Mouse (Mus musculus): ENCODE results near the gene Tas2r115. TPM values are rescaled to one million over a fixed set of nuclear protein-coding genes. Genes with fewer than 3 reads are reported as not detected.

The Tas2r115 gene
- total and polyA plus RNA-seq, 3 experiments, result not detected

DNA sequence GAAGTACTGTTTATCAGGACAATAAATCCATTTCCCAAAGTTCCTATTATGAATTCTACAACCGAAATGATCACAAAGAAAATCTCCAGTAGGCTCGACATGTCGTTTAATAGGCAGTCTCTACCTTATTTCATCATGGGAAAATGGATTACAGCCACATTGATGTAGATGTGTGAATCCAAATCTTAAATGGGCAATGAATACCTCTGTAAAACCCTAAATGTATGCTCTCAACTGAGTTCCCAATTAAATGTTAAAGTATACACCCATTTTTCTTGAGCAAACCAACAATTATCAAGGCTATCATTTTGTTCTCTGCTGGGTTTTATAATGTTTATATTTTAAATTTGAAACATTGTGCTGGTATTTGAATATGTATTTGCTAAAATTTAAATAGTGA lies 26.0 kb downstream of the Tas2r115 start, which contains the start of gene Tas2r122:
TSS of gene Tas2r122 (minus strand) at position 101 of the 400 bp plus-strand sequence.
- DNase-seq (ENCODE audit: low read depth, low spot score), result no peak
- TF ChIP-seq USF1 (IDR thresholded peaks at IDR 0.05; ENCODE audit: low read depth, low read length) (no peak), RCOR1 (IDR thresholded peaks at IDR 0.05; ENCODE audit: low read depth, low read length) (no peak), GATA1 (IDR thresholded peaks at IDR 0.05; ENCODE audit: low read depth, low read length) (no peak), ZNF384 (IDR thresholded peaks at IDR 0.05; ENCODE audit: low read depth, low read length) (no peak), NRF1 (IDR thresholded peaks at IDR 0.05; ENCODE audit: insufficient read depth, low read depth, low read length, poor library complexity, severe bottlenecking) (no peak), CHD2 (IDR thresholded peaks at IDR 0.05; ENCODE audit: low read length) (no peak), MAX (IDR thresholded peaks at IDR 0.05; ENCODE audit: low read length) (no peak), ZMIZ1 (IDR thresholded peaks at IDR 0.05; ENCODE audit: low read depth, low read length) (no peak), MAFK (IDR thresholded peaks at IDR 0.05; ENCODE audit: borderline replicate concordance, low read depth, low read length) (no peak), RAD21 (IDR thresholded peaks at IDR 0.05; ENCODE audit: low read depth, low read length) (no peak), POLR2AphosphoS5 (IDR thresholded peaks at IDR 0.05; ENCODE audit: borderline replicate concordance, low read depth, low read length) (no peak), E2F4 (IDR thresholded peaks at IDR 0.05; ENCODE audit: borderline replicate concordance, low read depth, low read length) (no peak), USF2 (IDR thresholded peaks at IDR 0.05; ENCODE audit: borderline replicate concordance in 1 of 2, insufficient read depth in 1 of 2, low read depth in 1 of 2, low read length in 2 of 2) (no peak), GABPA (IDR thresholded peaks at IDR 0.05; ENCODE audit: low read depth, low read length) (no peak), TCF12 (IDR thresholded peaks at IDR 0.05; ENCODE audit: low read depth, low read length) (no peak), ZC3H11A (IDR thresholded peaks at IDR 0.05; ENCODE audit: low read depth, low read length) (no peak), CTCF (IDR thresholded peaks at IDR 0.05 in 2 of 3, conservative IDR thresholded peaks at IDR 0.05 in 1 of 3; ENCODE audit: control insufficient read depth in 1 of 3, insufficient read depth in 1 of 3, low read depth in 2 of 3, low read length in 3 of 3, poor library complexity in 1 of 3, severe bottlenecking in 1 of 3) (no peak)
- H3K27ac ChIP-seq (ENCODE audit: control insufficient read depth, low read depth, low read length), result no peak within 1 kb of the TSS
- no peaks in the 10 kb centered on the region for H3K36me3 ChIP-seq (ENCODE audit: control insufficient read depth in 1 of 2, insufficient read depth in 2 of 2, low read length in 2 of 2)
- H3K27me3 ChIP-seq (ENCODE audit: control insufficient read depth in 1 of 2, insufficient read depth in 2 of 2, low read length in 2 of 2), result no peaks in the 10 kb centered on the region
- H3K9me3 ChIP-seq (replicated peaks; ENCODE audit: insufficient read depth, low read length), result no peaks in the 10 kb centered on the region
- no peak within 1 kb of the TSS for H3K4me3 ChIP-seq (ENCODE audit: control insufficient read depth in 1 of 2, insufficient read depth in 1 of 2, low read depth in 2 of 2, low read length in 2 of 2)
- no peaks in the 10 kb centered on the region for H3K4me1 ChIP-seq (ENCODE audit: control insufficient read depth in 1 of 2, insufficient read depth in 2 of 2, low read length in 2 of 2)
- no peak within 1 kb of the TSS for H3K9ac ChIP-seq (ENCODE audit: control insufficient read depth, low read depth, low read length, poor library complexity, severe bottlenecking)
- H3K79me2 ChIP-seq (ENCODE audit: control insufficient read depth, insufficient read depth, low read length, poor library complexity), result no peaks in the 10 kb centered on the region

DNA sequence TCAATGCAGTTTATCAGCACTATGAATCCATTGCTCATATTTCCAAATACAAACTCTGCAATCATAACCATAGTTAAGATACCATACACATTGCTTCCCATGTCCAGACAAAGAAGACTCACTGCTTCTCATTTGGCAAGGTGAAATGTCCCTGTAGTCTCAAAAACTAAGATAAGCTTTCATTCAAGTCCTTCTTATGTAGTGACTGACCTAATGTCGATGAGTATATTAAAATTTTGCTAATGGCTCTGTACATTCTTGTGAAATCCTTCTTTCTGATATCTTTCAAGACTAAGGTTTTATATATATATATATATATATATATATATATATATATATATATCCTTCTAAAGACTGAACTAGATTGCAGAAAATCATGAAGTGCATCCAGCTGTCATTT lies 36.9 kb downstream of the Tas2r115 start, which contains the start of gene Tas2r121:
TSS of gene Tas2r121 (minus strand) at position 101 of the 400 bp plus-strand sequence.
- Histone ChIP-seq H3K9me3 (replicated peaks; ENCODE audit: insufficient read depth, low read length) (no peaks in the 10 kb centered on the region), H3K36me3 (ENCODE audit: control insufficient read depth in 1 of 2, insufficient read depth in 2 of 2, low read length in 2 of 2) (no peaks in the 10 kb centered on the region), H3K9ac (ENCODE audit: control insufficient read depth, low read depth, low read length, poor library complexity, severe bottlenecking) (no peak within 1 kb of the TSS), H3K27ac (ENCODE audit: control insufficient read depth, low read depth, low read length) (no peak within 1 kb of the TSS), H3K79me2 (ENCODE audit: control insufficient read depth, insufficient read depth, low read length, poor library complexity) (no peaks in the 10 kb centered on the region), H3K4me3 (ENCODE audit: control insufficient read depth in 1 of 2, insufficient read depth in 1 of 2, low read depth in 2 of 2, low read length in 2 of 2) (no peak within 1 kb of the TSS), H3K27me3 (ENCODE audit: control insufficient read depth in 1 of 2, insufficient read depth in 2 of 2, low read length in 2 of 2) (no peaks in the 10 kb centered on the region), H3K4me1 (ENCODE audit: control insufficient read depth in 1 of 2, insufficient read depth in 2 of 2, low read length in 2 of 2) (no peaks in the 10 kb centered on the region)
- no peak for DNase-seq (ENCODE audit: low read depth, low spot score)
- TF ChIP-seq MXI1 (IDR thresholded peaks at IDR 0.05; ENCODE audit: low read depth, low read length), result no peak
- no peak for TF ChIP-seq MYB (IDR thresholded peaks at IDR 0.05; ENCODE audit: low read depth, low read length)
- TF ChIP-seq TCF12 (IDR thresholded peaks at IDR 0.05; ENCODE audit: low read depth, low read length), result no peak
- no peak for TF ChIP-seq MYC (IDR thresholded peaks at IDR 0.05; ENCODE audit: low read depth, low read length)
- no peak for TF ChIP-seq RCOR1 (IDR thresholded peaks at IDR 0.05; ENCODE audit: low read depth, low read length)
- TF ChIP-seq RAD21 (IDR thresholded peaks at IDR 0.05; ENCODE audit: low read depth, low read length), result no peak
- TF ChIP-seq TBP (IDR thresholded peaks at IDR 0.05; ENCODE audit: low read depth, low read length), result no peak
- TF ChIP-seq ZNF384 (IDR thresholded peaks at IDR 0.05; ENCODE audit: low read depth, low read length), result no peak
- TF ChIP-seq HCFC1 (IDR thresholded peaks at IDR 0.05; ENCODE audit: low read depth, low read length), result no peak
- TF ChIP-seq EP300 (IDR thresholded peaks at IDR 0.05; ENCODE audit: low read depth in 1 of 2, low read length in 2 of 2), result no peak
- TF ChIP-seq USF2 (IDR thresholded peaks at IDR 0.05; ENCODE audit: borderline replicate concordance in 1 of 2, insufficient read depth in 1 of 2, low read depth in 1 of 2, low read length in 2 of 2), result no peak
- no peak for TF ChIP-seq E2F4 (IDR thresholded peaks at IDR 0.05; ENCODE audit: borderline replicate concordance, low read depth, low read length)
- TF ChIP-seq BHLHE40 (IDR thresholded peaks at IDR 0.05; ENCODE audit: borderline replicate concordance, low read depth, low read length), result no peak
- no peak for TF ChIP-seq ZMIZ1 (IDR thresholded peaks at IDR 0.05; ENCODE audit: low read depth, low read length)
- no peak for TF ChIP-seq POLR2AphosphoS2 (IDR thresholded peaks at IDR 0.05; ENCODE audit: low read length)
- TF ChIP-seq CHD1 (IDR thresholded peaks at IDR 0.05; ENCODE audit: low read depth, low read length), result no peak
- no peak for TF ChIP-seq KAT2A (conservative IDR thresholded peaks at IDR 0.05; ENCODE audit: low read depth, low read length)
- TF ChIP-seq ZC3H11A (IDR thresholded peaks at IDR 0.05; ENCODE audit: low read depth, low read length), result no peak
- TF ChIP-seq CHD2 (IDR thresholded peaks at IDR 0.05; ENCODE audit: low read length), result no peak
- TF ChIP-seq MAFK (IDR thresholded peaks at IDR 0.05; ENCODE audit: borderline replicate concordance, low read depth, low read length), result no peak

All from MEL (cell line).